ENCODE assay signal across 1 mouse cellular context in genomic region chr3:65392421-65392817, GRCm38 (mm10).
TF ChIP-seq lines count a peak whose summit lies in the region.

Ssr3 (minus strand) TSS chr3:65392623.

TF ChIP-seq in MEL, 35 proteins besides CTCF, POLR2A, EP300 and RAD21 (continued from another document):
- TF ChIP-seq UBTF (IDR thresholded peaks at IDR 0.05; ENCODE audit: borderline replicate concordance, insufficient read depth, low read depth, low read length): no peak
- TF ChIP-seq SIN3A (IDR thresholded peaks at IDR 0.05; ENCODE audit: low read length): peak; percentile 71; the same call in 1 of the 2 replicates
- no peak for TF ChIP-seq MAFK (IDR thresholded peaks at IDR 0.05; ENCODE audit: borderline replicate concordance, low read depth, low read length)
